Mouse (Mus musculus) E14TG2a.4 (cell line): Measurements from ENCODE around the gene Tnpo2.

Experiments
- CTCF ChIP-seq: conservative IDR thresholded peaks from 2 replicates; pipeline ENCODE4 v1.5.1; 2014; ENCODE audit warnings: low read length
- NANOG ChIP-seq: IDR thresholded peaks from 2 replicates; pipeline ENCODE4 v1.6.1; 2014; ENCODE audit warnings: borderline replicate concordance, low read length, mixed read lengths
- POU5F1 ChIP-seq: IDR thresholded peaks from 2 replicates; pipeline ENCODE4 v1.6.1; 2014; ENCODE audit warnings: low read length, borderline replicate concordance

DNA sequence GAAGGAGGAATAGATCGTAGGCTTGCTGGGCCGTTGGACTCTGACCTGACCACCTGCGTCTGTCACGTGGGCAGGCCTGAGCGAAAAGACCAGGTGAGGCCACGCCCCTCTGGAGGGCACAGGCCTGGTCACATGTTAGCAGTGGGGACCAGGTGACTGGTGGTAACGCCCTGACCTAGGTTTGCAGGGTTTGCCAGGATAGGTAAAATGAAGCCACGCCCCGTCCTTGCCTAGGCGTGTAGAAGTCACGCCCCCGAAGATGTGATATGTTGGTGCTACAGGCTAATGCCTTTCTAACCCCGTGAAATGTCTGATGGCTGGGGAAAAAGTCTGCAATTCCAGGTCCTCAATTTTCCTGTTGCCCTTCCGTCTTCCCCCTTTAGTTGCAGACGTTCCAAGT, 45.9 kb upstream of the Tnpo2 start:
- TF ChIP-seq CTCF (no peak), POU5F1 (no peak), NANOG (no peak)
